Mouse (Mus musculus) ovary, postnatal 14 days (tissue): ENCODE results near the gene Mettl7b.

Experiments
- DNase-seq: peaks from one replicate; pipeline ENCODE4 v3.0.0; 2022; ENCODE audit warnings: low spot score

The Mettl7b gene

DNA sequence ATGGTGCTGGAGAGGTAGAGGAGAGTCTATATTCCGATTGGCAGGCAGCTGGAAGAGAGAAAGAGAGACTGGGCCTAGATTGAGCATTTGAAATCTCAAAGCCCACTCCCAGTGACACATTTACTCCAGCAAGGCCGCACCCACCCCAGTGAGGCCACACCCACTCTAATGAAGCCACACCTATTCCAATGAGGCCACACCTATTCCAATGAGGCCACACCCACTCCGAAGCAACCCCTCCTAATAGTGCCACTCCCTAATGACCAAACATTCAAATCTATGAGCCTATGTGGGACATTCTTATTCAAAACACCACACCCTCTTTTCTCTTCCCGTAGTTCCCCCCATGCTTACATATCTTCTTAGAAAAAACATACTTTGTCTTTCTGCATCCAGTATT lies 13.3 kb downstream of the Mettl7b start:
- DNase-seq: no peak

DNA sequence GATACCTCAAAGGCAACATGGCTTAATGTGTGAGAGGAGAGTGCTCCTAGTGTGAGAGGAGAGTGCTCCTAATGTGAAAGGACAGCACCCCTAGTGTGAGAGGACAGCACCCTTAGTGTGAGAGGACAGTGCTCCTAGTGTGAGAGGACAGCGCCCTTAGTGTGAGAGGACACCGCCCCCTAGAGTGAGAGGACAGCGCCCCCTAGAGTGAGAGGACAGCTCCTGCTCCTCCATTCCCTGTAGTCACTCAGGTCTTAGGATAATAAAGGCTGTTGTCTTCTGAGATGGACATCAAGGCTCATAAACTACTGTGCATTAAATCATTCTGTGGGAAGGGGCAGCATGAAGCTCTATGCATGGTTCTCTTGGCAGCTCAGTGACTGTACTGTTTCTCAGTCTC lies 15.1 kb downstream of the Mettl7b start:
- no peak for DNase-seq

DNA sequence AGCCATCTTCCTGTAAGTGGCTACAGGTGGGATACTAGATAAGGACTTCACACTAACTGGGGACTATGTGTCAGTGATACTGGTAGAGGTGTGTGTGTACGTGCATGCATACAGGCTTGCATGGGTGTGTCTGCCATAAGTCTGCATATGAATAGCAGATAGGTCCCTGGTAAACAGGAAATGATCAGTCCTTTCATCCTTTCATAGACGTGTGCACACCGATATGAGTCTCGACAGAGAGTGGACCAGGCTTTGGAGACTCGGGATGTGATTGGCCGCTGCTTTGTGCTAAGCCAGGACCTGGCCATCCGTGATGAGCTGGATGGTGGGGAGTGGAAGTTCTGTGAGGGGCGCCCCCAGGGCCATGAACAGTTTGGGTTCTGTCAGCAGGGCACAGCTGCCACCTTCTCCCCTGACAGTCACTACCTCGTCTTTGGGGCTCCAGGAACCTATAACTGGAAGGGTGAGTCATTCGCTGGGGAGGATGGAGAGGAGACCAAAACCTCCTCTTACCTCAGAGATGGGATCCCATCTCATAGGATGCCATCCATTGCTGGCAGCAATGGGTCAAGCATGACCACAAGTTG lies 20.2 kb downstream of the Mettl7b start:
- DNase-seq: no peak

DNA sequence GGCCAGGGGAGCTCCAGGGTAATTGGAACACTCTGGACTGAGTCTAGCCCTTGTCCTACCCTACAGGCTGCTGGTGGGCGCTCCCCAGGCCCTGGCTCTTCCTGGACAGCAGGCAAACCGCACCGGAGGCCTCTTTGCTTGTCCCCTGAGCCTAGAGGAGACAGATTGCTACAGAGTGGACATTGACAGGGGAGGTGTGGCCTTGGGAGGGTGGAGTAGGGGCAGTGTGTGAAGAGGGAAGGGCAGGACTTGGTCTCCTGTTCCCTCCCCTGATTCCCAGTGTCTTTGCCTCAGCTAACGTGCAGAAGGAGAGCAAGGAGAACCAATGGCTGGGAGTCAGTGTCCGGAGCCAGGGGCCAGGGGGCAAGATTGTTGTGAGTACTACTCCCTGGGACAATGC lies 21.8 kb downstream of the Mettl7b start:
- DNase-seq: no peak

DNA sequence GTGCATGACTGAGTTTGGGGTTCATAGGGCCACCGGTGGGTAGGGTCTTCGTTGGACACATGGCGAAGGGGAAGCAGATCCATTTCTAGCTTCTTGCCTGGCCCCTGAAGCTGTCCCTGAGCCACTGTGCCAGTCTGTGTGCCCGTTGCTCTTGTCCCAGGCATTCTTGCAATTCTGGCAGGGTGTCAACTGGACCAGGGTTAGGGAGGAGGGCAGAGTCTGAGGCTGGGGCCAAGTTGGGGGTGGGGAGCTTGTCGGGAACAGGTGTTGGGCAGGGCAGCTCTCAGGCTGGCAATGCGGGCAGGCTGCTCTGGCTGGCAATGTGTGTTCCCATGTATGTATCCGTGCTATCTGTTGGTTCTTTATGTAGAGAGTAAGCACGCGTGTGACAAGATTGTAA lies 22.3 kb downstream of the Mettl7b start:
- no peak for DNase-seq

DNA sequence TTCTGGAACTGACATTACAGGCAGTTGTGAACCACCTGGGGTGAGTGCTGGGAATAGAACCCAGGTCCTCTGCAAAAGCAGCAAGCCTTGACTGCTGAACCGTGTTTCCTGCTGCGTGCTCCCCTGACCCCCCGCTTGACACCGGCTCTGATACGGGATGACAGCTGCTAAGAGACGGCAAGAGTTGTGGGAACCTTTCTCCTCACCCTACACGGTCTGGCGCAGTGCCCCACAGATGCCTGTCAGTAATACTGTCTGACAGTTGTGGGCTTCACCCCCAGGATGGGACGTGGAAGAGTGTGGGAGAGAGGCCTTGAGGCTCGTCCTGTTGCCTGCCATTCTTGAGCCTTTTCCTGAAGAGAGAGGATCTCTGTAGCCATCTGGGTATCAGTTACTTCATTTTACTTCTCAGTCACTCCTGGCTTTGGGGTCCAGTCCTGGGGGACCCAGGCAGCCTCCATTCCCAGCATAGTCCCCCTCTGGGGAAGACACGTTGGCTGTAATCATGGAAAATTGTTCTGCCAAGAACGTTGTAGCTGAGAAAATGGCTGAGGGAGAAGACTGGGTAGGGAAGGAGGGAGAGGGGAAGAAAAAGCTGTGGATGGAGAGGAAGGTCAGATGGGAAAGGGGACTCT lies 22.9 kb downstream of the Mettl7b start:
- no peak for DNase-seq

DNA sequence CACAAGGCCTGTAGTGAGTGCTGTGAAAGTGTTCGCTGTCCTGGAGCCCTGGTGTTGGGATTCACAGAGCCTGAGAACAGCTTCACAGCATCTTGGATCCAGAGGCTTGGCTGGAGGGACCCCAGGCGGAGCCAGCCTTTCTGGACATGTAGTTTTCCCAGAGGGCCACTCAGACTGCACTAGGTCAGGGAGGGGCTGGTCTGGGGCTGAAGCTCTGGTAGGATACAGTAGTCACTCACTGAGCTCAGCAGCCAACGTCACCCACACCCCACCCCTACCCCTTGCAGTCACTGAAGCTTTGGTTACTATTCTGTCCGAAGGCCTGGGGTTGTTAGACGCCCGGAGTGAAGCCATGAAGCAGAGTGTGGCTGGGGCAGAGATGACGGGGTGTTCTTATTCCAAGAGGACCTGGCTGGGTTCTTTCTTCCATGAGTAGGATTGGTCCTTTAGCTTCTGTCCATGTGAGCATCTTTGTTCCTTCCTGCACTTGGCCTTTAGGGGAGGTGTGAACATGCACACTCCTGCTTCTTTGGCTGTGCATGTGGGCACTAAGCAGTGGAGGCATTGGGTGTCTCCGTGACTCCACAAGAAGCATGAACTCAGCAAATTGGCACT lies 24.9 kb downstream of the Mettl7b start:
- DNase-seq: no peak

DNA sequence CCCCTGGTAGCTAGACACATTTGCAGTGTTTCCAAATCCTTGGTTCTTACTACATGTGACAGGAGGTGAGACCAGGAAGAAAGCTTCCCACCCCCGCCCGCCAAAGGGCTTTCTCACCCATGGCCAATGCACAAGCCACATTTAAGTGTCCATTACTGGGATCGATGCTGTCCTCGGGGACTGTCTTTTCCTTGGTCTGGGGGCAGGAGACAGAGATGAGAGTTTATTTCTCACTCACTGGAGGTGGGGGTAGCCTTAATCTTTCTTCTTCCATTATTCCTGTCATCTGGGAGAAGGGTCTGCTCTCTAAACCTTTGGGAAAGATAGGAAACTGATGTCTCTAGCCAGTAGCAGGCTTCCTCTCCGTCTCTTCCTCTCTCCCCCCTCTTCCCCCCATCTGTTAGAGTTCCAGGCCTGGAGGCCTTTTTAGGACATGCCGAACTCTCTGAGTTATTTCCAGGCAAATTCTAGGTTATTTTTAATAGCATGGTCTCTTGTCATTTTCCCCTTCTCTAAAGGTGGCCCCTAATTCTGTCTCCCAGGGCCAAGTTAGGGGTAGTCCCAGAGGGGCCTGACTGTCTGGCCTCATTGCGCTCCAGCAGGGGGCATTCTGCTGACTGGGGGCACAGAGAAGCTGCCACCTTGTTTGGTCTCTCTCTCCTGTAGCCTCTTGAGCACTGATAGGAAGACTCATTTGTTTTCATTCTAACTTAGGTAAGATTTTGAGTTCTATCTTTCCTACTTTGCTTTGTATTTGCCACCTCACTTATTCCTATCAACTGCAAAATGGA lies 25.6 kb downstream of the Mettl7b start:
- no peak for DNase-seq

DNA sequence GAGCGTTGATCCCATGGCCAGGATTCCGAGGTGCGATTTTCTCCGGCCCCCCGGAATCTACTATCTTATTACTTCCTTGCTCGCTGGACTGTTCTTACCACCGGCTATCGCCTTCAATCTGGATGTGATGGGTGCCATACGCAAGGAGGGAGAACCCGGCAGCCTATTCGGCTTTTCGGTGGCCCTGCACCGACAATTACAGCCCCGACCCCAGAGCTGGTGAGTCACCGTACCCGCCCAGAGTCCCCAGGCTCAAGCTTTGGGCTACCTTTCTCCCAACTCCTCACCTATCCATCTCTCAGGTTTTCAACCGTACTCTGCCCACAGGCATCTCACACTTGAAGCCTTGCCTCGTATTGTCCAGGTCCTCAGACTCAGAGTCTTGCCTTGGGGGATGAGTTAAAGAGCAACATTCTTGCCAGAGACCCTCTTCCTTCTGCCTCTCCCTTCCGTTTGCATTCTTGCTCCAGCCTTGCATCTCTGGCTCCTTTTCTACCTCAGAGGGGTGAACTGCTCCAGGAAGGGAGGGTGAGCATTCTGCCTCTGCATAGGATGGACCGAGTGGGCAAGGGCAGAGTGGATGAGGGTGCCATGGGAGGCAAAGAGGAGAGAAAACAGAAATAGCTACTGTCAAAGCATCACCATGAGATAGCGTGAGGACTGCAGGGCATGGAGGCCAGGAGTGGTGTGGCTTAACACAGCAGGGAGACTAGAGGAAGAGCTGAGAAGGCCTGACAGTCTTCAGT lies 26.6 kb downstream of the Mettl7b start:
- no peak for DNase-seq

DNA sequence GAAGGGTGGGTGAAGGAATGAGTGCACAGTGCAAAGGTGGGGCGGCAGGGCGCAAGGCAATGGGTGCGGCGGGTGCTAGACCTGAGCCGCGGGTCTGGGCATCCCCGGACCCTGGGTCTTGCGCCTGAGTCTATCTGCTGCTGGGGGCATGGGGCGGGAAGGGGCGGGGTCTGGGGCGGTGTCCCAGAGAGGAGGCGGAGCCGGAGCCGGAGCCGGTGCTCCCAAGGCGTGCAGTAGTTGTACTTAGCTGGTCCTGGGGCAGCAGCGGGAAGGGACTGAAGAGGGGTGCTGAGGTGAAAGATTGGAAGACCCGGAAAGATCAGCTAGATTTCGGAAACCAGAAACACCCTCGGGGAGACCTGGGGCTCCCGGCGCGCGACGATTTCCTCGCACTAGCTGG lies 27.2 kb downstream of the Mettl7b start, which contains the start of gene Itga7:
Itga7 (plus strand) TSS at position 245 of the 400 bp plus-strand sequence.
- no peak for DNase-seq

DNA sequence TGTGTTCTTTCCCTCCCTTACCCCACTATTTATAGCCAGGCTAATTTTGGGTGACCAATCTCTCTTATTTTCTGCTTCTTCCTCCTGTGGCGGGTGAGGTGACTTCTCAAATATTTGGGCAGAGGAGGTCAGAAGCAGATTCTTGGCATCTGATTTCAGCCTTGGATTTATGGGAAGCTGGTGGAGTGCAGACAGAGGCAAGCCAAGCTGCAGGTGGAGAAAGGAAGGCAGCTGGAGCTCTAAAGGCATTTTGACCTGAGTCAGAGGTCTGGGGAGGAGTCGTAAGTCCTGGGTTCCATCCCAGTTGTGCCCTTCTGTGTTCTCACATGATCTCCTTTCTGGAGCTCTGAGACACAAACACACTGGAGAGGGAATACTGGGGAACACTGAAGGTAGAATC lies 29.3 kb downstream of the Mettl7b start:
- no peak for DNase-seq

DNA sequence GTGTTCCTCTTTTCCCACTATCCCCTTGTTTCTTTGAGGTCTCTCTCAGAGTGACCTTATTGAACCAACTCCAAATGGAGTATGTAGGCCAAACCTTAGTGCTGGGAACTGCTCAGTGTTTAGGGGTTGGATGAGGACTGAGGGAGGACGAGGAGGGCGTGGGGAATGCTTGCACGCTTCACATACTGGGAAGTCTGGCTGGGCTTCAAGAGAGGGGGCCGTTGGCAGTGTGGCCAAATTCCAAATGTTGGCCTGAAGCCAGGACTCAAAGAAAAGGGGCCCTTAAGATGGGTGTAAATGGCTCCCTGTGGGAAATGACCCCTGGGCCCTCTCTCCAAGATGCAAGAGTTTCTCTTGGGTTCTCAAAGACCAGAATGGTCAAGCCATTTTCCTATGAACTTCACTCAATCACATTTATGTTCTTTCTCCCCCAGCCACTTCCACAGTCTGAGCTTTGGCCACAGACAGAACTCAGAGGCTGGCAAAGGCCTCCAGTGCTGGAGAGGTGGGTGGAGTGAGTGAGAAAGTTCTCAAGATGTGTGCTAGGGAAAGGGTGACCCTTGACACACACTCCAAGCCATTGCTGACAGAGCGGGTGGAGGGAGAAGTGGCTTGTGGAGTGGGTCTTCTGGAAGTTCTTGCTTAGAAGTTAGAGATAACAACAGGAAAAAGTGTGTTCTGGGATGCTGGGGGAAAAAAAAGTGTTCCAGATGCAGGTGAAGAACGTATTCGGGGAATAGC lies 31.0 kb downstream of the Mettl7b start:
- no peak for DNase-seq

DNA sequence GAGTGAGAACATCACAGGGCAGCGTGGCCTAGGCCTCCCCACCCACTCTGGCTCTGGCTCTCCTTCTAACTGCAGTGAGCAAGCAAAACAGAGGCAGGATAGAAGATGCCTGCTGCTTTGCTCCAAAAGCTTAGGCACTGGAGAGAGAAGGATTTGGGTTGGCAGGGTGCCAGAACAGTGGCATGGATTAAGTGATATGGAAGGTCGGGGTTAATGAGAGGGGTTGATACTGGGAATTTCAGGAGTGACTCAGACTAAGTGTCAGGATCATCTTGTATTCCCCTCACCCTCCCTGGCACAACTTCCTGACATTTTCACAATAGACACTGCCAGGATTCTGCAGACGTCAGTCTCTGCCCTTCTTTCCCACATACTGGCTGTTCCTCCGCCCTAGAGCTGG lies 32.4 kb downstream of the Mettl7b start:
- no peak for DNase-seq

DNA sequence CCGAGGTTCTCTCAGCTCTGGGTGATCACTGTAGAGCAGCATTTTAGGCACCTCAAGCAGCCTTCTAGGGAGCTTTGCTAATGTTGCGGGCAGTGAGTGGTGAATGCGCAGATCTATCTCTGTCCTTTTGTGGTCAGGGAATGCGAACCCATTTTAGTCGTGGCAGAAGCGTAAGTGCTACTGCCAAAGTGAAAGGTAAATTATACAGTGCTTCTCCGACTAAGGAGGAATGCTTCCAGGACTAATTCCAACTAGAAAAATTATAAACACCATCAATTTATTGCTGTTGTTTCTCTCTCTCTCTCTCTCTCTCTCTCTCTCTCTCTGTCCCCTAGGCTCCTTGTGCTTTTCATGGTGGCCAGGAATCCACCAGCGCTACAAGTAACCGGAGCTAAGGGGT lies 36.9 kb downstream of the Mettl7b start, which contains the start of gene Bloc1s1:
Bloc1s1 (minus strand) TSS at position 101 of the 400 bp plus-strand sequence.
- no peak for DNase-seq

DNA sequence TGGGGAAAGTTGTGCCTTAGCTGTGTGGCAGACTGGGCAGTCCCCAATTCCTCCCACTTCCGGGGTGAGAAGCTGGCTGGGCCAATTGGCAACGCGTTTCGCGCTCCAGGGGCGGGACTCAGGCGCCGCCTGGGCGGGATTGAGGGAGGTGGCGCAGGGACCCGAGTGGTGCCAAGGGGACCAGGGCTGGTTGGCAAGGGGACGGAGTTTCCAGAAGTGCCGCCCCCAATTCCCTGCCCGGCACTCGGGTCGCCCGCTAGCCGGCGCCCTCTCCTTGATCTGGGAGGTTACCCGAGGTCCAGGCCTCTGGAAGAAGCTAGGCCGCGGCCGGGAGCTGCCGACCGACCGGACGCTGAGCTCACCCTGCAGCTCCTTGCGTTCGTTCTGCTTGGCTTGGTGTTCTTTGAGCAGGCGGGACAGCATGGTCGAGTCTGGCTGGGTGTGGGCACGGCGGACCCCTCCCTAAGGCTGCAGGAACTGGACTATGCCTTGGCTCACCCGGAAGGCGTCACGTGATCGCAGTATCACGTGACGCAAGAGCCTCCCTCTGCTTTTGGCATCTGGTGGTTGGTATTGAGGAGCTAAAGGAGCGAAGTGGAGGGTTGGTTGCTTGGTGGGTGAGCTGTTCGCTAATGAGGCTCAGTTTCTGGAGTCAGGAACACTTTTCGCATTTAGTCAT lies 37.6 kb downstream of the Mettl7b start:
- DNase-seq: peak; percentile 92

DNA sequence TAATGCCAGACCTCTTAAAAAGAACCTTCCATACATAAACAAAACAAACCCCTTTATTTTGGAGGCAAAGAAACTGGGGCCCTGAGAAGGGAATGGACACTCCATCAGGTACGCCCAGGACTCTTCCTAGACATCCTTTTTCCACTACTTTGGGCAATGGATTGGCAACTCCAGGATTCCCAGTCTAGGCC lies 38.1 kb downstream of the Mettl7b start, which contains the start of gene Rdh5:
Rdh5 (minus strand) TSS at position 67 of the 191 bp plus-strand sequence.
- DNase-seq: no peak

DNA sequence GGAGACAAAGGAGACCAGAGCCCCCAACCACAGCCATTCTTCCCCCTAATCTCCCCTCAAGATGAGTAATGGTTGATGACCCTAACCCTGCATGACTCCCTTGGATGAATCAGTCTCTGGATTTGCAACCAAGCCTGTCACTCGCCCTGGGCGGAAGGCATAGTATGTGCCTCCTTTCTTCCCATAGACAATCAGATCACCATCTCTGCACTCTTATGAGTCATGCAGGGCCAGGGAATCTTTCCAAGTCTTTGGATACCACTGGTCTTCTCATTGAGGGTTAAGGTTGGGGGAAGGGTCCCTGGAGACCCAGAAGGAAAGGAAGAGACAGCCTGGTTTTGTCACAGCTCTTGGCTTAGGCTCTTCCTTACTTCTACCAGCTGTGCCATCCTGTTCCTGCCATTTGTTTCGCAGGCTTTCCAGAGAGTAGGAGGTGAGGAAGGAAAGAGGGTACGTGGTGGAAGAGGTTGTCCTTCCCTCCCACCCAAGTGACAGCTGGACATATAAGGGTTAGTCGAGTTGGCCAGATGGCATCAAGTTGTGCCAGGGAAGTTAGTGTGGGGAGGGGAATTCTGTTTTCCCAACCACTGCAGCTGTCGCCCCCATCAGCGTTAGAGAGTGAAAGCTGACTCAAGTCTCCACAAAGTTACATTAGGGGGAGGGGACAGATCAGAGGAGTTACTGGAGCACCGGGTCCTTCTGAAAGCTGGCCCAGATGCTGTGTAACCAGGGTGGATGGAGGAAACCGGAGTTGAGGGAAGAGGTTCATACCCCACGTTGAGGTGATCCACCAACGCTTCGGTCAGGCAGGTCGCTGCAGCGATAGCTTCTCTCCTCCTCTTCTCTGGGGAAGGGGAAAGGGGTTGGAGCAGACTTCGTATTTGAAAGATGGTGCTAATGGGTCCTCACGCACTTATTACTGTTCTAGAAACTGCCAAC lies 38.6 kb downstream of the Mettl7b start:
- no peak for DNase-seq

DNA sequence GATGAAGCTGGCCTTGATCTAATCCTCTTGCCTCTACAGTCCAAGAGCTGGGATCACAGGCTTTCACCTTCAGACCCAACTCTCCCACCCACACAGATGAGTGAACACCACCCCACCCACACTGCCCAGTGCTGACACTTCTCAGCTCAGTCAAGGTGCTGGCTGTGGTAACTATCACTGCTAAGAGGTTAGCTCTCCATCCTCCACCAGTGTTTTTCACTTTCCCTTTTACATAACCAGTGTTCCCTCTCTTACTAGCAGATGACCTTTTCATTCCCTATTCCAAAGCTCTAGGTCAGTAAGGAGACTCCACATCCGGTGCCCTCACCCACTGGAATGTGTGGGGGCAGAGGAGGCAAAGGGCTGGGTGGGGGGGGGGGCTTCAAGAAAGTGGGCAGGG lies 39.5 kb downstream of the Mettl7b start:
- no peak for DNase-seq

DNA sequence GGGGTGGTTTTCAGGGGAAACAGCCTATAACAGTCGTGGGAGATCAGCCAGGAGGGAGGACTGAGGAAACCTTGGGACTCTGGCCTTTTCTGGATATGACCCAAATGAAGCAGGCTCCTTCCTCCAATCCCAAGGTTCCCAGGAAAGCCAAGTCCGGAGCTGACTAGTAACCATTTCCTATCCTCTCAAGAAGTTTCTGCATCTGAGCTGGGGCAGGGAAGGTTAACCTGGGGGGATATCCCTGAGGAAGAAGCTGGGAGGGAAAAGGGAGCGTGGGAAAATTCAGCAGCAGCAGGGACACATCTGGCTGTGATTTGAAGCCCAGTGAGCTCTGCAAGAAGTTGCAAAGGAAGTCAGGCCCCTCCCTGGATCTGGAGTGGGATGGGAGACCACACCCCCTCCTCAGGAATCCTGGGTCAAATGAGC lies 40.0 kb downstream of the Mettl7b start:
- DNase-seq: no peak

DNA sequence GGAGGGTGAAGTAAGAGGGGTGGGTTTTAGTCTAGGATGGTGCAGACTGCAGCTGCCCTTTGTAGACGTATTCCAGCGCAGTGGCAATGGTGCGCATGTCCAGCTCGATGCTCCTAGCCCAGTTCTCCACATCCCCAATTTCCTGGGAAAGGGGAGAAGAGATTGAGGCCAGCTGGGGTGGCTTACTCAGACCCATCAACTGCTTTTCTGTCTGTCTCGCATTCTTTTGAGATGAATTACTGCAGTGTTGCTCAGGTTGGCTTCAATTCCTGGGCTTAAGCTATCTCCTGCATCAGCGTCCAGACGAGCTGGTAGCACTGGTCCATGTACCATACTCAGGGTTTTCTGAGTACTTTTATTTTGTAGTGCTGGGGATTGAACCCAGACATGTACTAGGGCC lies 40.8 kb downstream of the Mettl7b start:
- DNase-seq: no peak
